Mouse (Mus musculus) macrophage (primary cell): ENCODE data around the gene Cyp8b1. TPM values are rescaled to one million over a fixed set of nuclear protein-coding genes. Genes with fewer than 3 reads are reported as not detected.
A peak's percentile ranks its signal among the peaks of the same experiment; 100 is the strongest.

Source experiments
- H3K27ac ChIP-seq: fragments of 350-480 bp; formaldehyde crosslinking; 2 replicates; pipeline ENCODE4 v1.9.0; 2021
- H3K36me3 ChIP-seq: fragments of 350-480 bp; formaldehyde crosslinking; 2 replicates; pipeline ENCODE4 v1.9.0; 2021; ENCODE audit errors: inconsistent target
- H3K4me3 ChIP-seq: fragments of 350-480 bp; formaldehyde crosslinking; 2 replicates; pipeline ENCODE4 v1.9.0; 2021; ENCODE audit errors: inconsistent target
- H3K79me2 ChIP-seq: fragments of 350-480 bp; formaldehyde crosslinking; 2 replicates; pipeline ENCODE4 v1.9.0; 2021; ENCODE audit errors: inconsistent target
- WGBS: methylation state at CpG from one replicate; pipeline ENCODE4 v1.1.7; 2026; ENCODE audit warnings: inconsistent platforms; ENCODE audit not compliant: missing documents; 5-methylcytosine and 5-hydroxymethylcytosine counted together
- polyA plus RNA-seq: library from polyadenylated mRNA; stranded (reverse); fragments of 250-400 nt; gene quantifications from 3 replicates; pipeline ENCODE4 v1.2.4, GENCODE M21; 2018; ENCODE audit warnings: inconsistent platforms

Gene Cyp8b1
- polyA plus RNA-seq, 1 experiment from 2014 or later, result not detected

DNA sequence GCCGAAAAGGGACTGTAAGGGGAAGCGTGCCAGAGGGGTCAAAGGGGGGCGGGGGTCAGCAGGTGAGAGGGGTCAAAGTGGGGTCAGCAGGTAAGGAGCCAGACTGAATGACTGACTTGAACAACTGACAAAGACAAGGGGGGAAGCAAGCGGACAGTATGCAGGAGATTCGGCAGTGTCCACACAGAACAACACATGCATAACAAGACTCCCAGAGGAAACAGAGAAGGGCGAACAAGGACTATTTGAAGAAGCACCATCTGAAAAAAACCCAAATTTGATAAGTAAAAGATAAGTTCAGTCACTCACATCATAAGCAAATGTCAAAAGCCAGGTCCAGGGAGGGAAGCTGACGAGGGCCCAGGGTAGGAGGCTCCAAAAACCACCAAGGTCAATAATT, 11.6 kb upstream of the Cyp8b1 start:
- Histone ChIP-seq H3K79me2 (no peaks in the 10 kb centered on the region), H3K36me3 (no peaks in the 10 kb centered on the region), H3K4me3 (no peak overlapping the region), H3K27ac (no peak overlapping the region)
- 87% methylated on average over 7 of the region's 7 CpGs for WGBS

GRCm38 (mm10) chr9:121926634-121927405, 10.7 kb upstream of the Cyp8b1 start:
- H3K27ac ChIP-seq, result no peak overlapping the region
- H3K36me3 ChIP-seq, result no peaks in the 10 kb centered on the region
- H3K4me3 ChIP-seq, result no peak overlapping the region
- no peaks in the 10 kb centered on the region for H3K79me2 ChIP-seq
- WGBS, result 36% methylated on average over 11 of the region's 11 CpGs

DNA sequence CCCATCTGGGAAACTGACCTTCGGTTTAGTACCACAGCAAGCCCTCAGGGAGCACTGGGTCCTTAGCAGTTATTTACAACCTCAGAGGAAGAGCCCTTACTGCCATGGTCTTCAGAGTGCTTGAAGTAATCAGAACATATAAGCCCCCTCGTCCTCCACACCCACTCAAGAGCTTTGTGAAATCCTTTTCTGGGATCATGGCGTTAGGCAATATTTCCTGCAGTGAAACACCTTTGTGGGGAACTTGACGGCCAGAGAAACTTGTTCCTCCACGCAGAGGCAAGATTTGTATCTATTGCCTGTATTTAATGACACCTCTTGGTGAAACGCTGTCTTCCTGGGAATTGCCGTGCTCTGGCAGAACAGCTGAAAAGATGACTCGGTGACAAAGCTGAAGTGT, 9.9 kb upstream of the Cyp8b1 start:
- 67% methylated on average over 8 of the region's 8 CpGs for WGBS
- Histone ChIP-seq H3K27ac (no peak overlapping the region), H3K4me3 (no peak overlapping the region)

GRCm38 (mm10) chr9:121924901-121925560, 8.9 kb upstream of the Cyp8b1 start:
- 57% methylated on average over 9 of the region's 9 CpGs for WGBS
- H3K79me2 ChIP-seq, result no peaks in the 10 kb centered on the region
- H3K27ac ChIP-seq, result no peak overlapping the region
- no peaks in the 10 kb centered on the region for H3K36me3 ChIP-seq
- H3K4me3 ChIP-seq, result no peak overlapping the region

More for the DNA sequence above, 9.9 kb upstream of the Cyp8b1 start:
- Histone ChIP-seq H3K79me2 (no peaks in the 10 kb centered on the region), H3K36me3 (no peaks in the 10 kb centered on the region)

DNA sequence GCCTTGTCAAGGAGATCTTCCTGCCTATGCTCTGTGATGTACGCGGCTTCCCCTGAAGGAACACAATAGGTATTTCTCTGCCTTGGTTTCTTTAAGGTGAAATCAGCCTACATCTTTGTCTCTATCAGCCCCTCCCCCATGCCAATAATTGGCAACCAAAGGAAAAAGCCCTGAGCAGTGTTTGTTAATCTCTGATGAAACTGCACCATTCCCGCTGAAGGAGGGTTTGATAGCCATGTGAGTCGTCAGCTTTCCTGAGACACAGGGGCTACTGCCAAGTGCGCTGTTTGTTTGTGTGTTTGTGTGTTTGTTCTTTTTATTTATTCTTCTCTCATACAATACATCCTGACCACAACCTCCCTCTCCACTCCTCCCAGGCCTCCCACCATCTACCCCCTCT, 7.8 kb upstream of the Cyp8b1 start:
- H3K36me3 ChIP-seq, result no peaks in the 10 kb centered on the region
- WGBS, result 92% methylated on average over 5 of the region's 5 CpGs
- no peaks in the 10 kb centered on the region for H3K79me2 ChIP-seq

GRCm38 (mm10) chr9:121923443-121923842, 7.3 kb upstream of the Cyp8b1 start:
- H3K36me3 ChIP-seq, result no peaks in the 10 kb centered on the region
- 77% methylated on average over 8 of the region's 8 CpGs for WGBS
- H3K4me3 ChIP-seq, result no peak overlapping the region
- no peak overlapping the region for H3K27ac ChIP-seq
- H3K79me2 ChIP-seq, result no peaks in the 10 kb centered on the region

More for the DNA sequence above, 7.8 kb upstream of the Cyp8b1 start:
- Histone ChIP-seq H3K27ac (no peak overlapping the region), H3K4me3 (no peak overlapping the region)

DNA sequence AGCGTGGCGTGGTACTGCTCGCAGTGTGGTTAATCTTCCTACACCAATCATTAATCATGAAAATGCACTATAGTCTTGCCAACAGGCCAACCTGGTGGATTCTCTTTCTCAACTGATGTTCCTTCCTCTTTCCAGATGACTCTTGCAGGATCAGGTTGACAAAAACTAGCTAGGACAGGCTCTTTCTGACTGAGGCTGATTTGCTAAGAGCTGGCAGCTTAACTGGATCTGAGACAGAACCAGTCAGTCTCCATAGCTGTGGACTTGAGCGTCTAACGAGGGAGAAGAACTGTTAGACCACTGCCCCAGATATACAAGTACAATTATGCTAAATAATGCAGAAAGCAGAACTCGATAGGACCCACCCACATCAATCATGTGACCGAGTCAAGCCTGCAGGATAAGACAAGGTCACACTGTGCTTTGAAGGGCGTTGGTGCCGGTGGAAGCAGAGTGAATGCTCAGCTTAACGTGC, 3.0 kb upstream of the Cyp8b1 start:
- H3K27ac ChIP-seq, result peak overlapping the region; percentile 25
- no peaks in the 10 kb centered on the region for H3K36me3 ChIP-seq
- H3K4me3 ChIP-seq, result no peak overlapping the region
- 8% methylated on average over 10 of the region's 10 CpGs for WGBS
- no peaks in the 10 kb centered on the region for H3K79me2 ChIP-seq

DNA sequence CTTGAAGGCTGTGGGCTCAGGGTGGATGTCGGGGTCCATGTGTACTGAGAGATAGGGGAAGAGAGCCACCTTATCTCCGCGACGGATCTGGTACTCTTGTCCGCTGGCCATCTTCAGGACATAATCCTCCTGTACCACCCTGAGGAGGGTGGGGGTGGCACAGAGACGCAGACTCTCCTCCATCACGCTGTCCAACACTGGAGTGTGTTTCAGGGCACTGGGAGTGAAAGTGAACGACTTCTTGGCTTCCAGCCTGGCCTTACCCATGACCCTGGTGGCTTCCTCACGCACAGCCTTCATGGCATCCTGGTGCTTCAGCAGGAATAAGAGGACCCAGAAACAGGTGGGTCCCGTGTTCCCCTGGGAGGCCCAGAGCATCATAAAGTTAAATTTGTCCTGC, 1.0 kb downstream of the Cyp8b1 start:
- Histone ChIP-seq H3K36me3 (no peaks in the 10 kb centered on the region), H3K79me2 (no peaks in the 10 kb centered on the region), H3K4me3 (no peak overlapping the region), H3K27ac (no peak overlapping the region)
- 88% methylated on average over 10 of the region's 10 CpGs for WGBS

- WGBS, result 43% methylated on average over 8 of the region's 8 CpGs
- no peak overlapping the region for H3K4me3 ChIP-seq
Observed at GRCm38 (mm10) chr9:121914226-121914757, 1.8 kb downstream of the Cyp8b1 start.

GRCm38 (mm10) chr9:121912786-121913185, 3.3 kb downstream of the Cyp8b1 start:
- Histone ChIP-seq H3K4me3 (no peak overlapping the region), H3K36me3 (no peaks in the 10 kb centered on the region), H3K79me2 (no peaks in the 10 kb centered on the region), H3K27ac (no peak overlapping the region)
- 96% methylated on average over 4 of the region's 4 CpGs for WGBS

More at GRCm38 (mm10) chr9:121914226-121914757, 1.8 kb downstream of the Cyp8b1 start:
- Histone ChIP-seq H3K36me3 (no peaks in the 10 kb centered on the region), H3K27ac (no peak overlapping the region), H3K79me2 (no peaks in the 10 kb centered on the region)

GRCm38 (mm10) chr9:121911196-121911595, 4.9 kb downstream of the Cyp8b1 start:
- Histone ChIP-seq H3K79me2 (no peaks in the 10 kb centered on the region), H3K27ac (no peak overlapping the region), H3K36me3 (no peaks in the 10 kb centered on the region), H3K4me3 (no peak overlapping the region)
- WGBS, result 96% methylated on average over 7 of the region's 7 CpGs

GRCm38 (mm10) chr9:121909635-121910034, 6.5 kb downstream of the Cyp8b1 start:
- Histone ChIP-seq H3K79me2 (no peaks in the 10 kb centered on the region), H3K4me3 (no peak overlapping the region), H3K27ac (0 out of 2 replicates have a peak overlapping the region, but pooled peaks have one; percentile 4), H3K36me3 (no peaks in the 10 kb centered on the region)
- WGBS, result 7% methylated on average over 6 of the region's 6 CpGs

- Histone ChIP-seq H3K4me3 (no peak overlapping the region), H3K79me2 (no peaks in the 10 kb centered on the region), H3K36me3 (no peaks in the 10 kb centered on the region), H3K27ac (no peak overlapping the region)
- WGBS, result 93% methylated on average over 17 of the region's 17 CpGs
Observed at GRCm38 (mm10) chr9:121908321-121908720, 7.8 kb downstream of the Cyp8b1 start.

DNA sequence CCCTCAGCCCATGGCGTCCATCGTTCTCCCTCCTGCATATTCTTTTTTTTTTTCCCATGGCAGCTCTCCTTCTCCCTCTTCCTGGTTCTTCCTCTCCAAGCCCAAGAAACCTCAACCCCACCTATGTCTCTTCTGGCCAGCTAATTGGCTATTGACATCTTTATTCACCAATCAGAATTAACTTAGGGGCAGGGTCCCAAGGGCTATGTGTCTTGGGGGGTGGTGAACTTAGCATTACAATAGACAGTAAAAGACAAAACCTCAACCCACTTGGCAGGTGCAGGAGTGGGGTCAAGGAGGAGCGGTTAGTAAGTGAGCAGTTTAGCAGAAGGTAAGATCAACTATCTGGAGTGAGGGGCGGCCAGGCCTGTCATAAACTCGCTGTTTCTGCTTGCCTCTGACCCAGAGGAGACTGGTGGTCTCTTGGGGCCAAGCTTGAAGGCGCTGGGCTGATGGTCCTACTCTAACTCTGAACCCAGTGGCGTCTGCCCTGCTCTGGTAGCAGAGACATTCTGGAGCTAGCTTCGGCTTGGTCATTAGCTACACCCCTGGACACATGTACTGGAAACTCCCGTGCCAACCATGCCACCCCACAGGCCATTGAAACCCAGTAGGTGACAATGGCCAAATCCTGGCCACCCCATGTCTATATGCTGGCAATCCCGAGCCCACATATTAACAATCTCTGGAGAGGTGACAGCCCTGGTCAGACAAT, 8.6 kb downstream of the Cyp8b1 start:
- 95% methylated on average over 10 of the region's 10 CpGs for WGBS
- Histone ChIP-seq H3K36me3 (no peaks in the 10 kb centered on the region), H3K27ac (no peak overlapping the region), H3K79me2 (no peaks in the 10 kb centered on the region), H3K4me3 (no peak overlapping the region)
